Mouse (Mus musculus) ES-CJ7 (cell line): ENCODE data around the gene Ralgds.

Experiments
- DNase-seq: peaks from one replicate; pipeline ENCODE4 v3.0.0; 2011; ENCODE audit warnings: low read depth, low spot score

The Ralgds gene

DNA sequence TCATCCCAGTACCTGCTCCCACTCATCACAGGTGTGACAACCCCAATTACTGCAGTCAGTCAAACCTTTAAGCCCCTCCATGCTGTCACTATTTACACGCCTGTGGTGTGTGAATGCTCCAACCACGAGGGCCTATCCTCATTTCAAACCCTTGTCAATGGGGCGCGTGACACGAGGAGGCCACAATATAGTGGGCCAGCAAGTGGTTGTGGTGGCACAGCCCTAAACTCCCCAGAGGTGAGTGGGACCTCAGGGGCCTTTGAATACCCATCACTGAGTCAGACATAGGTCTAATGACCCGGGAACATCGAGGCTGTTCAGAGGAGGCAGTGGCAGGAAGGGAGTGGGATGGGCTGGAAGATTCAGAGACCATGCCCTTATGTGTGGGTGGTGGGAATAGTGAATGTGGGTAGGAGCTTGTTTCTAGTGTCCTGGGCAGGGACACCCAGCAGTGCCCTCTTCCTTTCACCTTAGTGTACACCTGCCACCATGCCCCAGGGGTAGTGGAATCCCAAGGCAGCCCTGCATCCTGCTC, 21.0 kb downstream of the Ralgds start:
- DNase-seq, result no peak

DNA sequence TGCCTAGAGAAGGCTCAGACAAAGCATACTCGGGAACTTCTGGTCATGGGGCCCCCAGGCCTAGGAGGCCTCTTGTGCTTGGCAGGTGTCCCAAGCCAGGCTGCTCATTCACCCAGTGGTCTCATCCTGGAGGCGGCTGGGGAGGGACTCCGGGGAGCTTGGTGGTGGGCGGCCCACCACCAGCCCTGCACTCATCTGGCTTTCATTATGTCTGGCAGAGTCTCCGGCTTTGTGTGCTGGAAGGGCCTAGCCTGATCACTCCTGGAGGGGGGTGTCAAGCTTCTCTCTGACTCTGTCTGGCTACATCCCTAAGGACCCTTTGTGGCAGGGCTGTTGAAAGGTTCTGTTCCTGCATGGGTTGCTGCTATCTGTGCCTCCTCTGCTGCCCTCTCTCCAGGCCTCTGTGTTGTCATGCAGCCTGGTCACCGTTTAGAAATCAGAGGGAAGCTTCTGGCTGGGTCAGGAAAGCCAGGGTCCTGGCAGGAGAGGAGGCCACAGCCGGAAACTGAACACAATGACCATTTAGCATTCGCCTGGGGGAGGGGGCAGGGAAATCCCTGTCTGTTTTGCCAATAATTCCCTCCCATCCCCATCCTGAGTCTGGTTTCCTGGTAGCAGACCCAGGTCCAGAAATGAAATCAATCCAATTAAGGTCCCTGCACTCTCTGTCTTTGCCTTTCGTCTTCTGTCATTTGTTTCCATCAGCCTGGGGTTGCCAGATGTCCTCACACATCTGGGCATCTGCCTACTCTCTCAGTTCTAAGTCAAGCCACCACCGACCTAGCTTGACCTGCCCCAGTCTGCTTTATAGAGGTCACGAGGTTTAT, 21.7 kb downstream of the Ralgds start:
- DNase-seq, result no peak

DNA sequence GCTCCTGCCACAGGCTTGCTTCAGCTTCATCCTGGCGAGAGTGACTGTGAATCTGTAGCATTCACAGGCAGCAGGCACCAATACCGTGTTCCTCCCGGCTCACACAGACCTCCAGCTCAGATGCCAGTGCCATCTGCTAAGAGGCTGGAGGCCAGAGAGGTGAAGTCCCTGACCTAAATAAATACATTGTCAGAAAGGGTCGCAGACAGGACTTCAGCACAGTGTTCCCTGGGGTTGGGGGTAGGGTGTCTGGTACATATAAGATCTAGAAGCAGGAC, 22.3 kb downstream of the Ralgds start:
- DNase-seq, result no peak

DNA sequence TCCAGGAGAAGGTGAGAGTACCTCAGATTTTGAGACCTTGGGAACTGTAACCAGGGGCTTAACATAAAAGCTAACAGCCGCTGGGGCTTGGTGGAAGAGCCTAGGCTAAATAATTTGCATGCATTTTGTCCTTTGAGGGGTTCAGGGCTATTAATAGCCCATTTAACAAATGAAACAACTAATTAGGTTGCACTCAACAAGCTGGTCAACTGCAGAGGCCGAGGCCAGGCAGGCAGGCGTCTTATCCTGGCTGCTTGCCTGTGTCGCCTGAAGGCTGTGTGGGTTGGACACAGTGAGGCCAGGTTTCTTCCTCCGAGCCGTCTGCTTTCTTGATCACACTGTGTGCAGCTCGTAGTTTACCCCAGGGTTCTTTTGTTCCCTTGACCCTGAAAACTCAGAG, 22.7 kb downstream of the Ralgds start:
- DNase-seq, result no peak

GRCm38 (mm10) chr2:28536166-28536565, 23.2 kb downstream of the Ralgds start:
- no peak for DNase-seq

DNA sequence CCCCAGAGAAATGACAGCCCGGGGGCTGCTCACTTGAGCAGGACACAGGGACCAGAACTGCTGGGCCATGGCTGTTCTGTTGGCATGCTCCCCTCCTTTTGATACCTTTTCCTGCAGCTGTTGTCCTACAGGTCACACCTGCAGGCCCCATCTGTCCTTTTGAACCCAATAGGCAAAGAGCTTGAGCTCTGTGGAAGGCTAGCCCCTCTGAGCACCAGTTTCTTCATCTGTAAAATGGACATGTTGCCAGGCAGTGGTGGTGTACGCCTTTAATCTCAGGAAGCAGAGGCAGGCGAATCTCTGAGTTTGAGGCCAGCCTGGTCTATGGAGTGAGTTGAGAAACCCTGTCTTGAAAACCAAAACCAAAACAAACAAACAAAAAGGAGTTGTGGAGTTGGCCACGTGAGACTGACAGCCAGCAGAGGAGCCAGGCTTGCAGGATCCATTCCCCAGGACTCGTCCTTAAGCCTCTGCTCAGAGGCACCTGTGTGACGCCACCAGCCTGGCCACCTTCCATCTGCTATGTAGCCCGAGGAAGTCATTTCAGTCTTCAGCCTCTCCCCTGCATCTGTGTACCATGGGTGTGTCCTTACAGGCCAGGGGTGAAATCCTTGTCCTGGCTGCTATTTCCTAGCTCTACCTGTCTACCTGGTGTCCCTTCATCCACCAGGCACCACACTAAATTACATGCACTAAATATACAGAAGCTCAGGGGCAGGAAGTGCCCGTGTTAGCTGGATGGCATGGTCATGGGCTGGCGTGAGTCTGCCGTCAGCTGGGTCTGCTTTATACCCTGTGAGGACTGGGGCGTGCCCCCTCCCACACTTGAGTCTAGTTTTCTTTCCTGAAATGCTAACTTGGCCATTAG, 24.1 kb downstream of the Ralgds start:
- DNase-seq, result no peak

- DNase-seq, result no peak
Measured at GRCm38 (mm10) chr2:28537634-28537920, 24.7 kb downstream of the Ralgds start.

GRCm38 (mm10) chr2:28537995-28538816, 25.3 kb downstream of the Ralgds start:
- DNase-seq, result no peak

DNA sequence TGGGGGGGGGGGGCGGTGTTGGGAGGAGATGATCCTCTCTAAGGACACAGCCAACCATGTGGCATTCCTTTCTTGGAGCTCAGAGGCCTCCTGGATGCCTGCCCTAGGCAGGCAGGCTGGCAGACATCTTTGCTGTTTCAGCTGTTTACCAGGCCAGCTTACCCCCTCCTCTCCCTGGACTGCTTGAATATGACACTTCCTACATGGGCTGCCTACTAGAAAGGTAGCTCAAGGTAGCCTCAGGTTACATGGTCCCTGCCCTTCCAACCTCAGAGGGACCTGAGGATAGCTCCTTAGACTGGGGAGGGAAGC, 25.8 kb downstream of the Ralgds start:
- DNase-seq, result no peak

GRCm38 (mm10) chr2:28539206-28539605, 26.3 kb downstream of the Ralgds start:
- no peak for DNase-seq

DNA sequence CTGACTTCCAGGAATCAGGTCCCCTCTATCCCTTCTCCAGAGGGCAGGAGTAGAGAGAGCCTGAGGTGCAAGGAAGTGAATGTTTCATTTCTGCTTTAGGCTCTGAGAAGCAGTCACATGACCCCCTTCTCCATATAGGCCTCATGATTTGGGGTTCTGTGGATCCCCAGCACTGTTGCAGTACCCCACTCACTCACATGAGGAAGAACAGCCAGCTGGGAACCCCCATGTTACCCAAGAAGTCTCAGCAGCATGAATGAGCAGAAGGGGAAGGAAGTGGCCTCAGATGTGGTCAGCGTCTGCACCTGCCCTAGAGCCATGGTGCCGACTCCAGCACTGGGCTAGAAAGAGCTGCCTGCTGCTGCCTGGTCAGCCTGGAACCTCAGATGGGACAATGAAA, 27.0 kb downstream of the Ralgds start:
- DNase-seq, result no peak

- DNase-seq, result no peak
Measured at GRCm38 (mm10) chr2:28540587-28541227, 27.8 kb downstream of the Ralgds start.

GRCm38 (mm10) chr2:28543894-28544293, 31.0 kb downstream of the Ralgds start:
- DNase-seq, result no peak

DNA sequence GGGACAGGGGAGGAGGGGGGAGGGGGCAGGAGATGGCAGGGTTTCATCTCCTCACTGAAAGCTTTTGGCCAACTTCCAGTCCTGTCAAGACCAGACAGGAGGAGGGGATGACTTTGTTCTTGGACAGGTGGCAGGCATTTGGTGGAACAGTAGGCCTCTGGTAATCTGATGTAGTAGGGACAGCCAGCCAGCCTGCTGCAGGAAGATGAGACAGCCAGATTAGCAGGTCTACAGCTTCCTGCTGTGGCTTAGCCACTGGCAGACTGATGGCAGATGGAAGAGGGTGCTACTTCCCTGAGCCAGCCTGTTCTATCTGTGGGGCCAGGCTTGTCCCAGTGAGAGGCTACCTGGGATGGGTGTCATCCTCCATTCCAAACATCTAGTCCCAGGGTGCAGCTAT, 33.1 kb downstream of the Ralgds start:
- no peak for DNase-seq

- DNase-seq, result no peak
Measured at GRCm38 (mm10) chr2:28546560-28546959, 33.6 kb downstream of the Ralgds start.

GRCm38 (mm10) chr2:28547237-28548172, 34.6 kb downstream of the Ralgds start:
- peak; percentile 81 for DNase-seq

DNA sequence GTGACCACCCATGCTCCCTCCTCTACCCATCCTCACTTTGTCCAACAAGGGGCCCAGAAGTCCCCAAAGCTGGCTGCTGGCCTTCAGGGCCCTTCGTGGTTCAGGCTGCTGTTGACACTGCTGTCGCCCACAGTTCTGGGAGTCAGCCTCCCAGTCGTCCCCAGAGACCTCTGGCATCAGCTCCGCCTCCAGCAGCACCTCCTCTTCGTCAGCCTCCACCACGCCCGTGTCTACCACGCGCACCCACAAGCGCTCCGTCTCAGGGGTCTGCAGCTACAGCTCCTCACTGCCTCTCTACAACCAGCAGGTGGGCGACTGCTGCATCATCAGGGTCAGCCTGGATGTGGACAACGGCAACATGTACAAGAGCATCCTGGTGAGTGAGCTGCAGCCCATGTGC, 36.2 kb downstream of the Ralgds start:
- no peak for DNase-seq

GRCm38 (mm10) chr2:28552301-28552700, 39.4 kb downstream of the Ralgds start:
- DNase-seq, result no peak

DNA sequence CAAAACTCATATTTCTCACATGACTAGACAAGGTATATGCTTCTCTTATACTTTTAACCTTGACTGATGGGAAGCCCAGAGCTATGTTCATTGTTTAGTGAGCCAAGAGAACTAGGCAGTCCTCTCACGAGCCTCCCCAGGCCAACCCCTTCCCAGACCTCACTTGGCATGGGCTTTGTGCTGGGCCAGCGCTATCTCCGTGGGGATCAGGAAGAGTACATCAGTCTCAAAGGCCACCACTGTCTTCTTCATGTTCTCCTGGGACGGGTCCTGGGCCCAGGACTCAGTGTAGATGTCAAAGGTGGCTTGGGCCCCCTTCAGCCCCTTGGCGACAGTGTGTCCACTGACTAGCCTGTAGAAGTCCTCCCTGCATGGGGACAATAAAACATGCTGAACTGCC, 44.5 kb downstream of the Ralgds start:
- DNase-seq, result no peak

DNA sequence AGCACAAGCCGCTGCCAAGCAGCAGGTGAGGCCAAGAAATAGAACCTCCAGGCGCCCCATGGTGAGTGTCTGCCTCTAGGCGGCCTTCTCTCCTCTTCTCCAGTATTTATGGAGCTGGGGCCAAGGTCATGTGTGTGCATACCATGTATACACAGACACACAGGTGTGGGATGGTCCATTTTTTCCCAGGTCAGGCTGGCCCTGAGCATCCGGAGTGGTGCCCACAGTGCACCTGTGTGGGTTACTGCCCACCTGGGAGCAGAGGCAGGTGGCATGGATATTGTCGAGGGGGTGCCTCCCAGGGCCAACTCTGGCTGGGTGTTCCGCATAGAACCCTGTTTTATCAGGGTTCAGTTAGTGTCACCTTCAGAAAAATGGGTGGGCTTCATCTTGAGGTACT, 50.4 kb downstream of the Ralgds start, which contains the start of gene Cel:
Cel (minus strand) TSS at position 101 of the 400 bp plus-strand sequence.
- no peak for DNase-seq

GRCm38 (mm10) chr2:28563830-28564229, 50.9 kb downstream of the Ralgds start:
- no peak for DNase-seq
